Mouse (Mus musculus) left cerebral cortex, postnatal 36 days (tissue): ENCODE data around the gene S100a5. TPM values are rescaled to one million over a fixed set of nuclear protein-coding genes. Genes with fewer than 3 reads are reported as not detected.

Experiments used
- DNase-seq, 2 experiments: peaks; one replicate each; pipeline ENCODE4 v3.0.0; 2021 to 2022; ENCODE audit warnings: low spot score in 2 of 2, mixed read lengths in 1 of 2
- intact Hi-C: fragments of 180-260 bp; cut with DNase I; formaldehyde crosslinking; loops from one replicate; pipeline ENCODE4 v1.15.1; 2025
- total RNA-seq, 2 experiments: library from RNA; stranded (reverse); gene quantifications; 2 replicates each; pipeline ENCODE4 v1.2.3; 2021

The S100a5 gene
- total RNA-seq, 2 experiments from 2014 or later, result not detected

DNA sequence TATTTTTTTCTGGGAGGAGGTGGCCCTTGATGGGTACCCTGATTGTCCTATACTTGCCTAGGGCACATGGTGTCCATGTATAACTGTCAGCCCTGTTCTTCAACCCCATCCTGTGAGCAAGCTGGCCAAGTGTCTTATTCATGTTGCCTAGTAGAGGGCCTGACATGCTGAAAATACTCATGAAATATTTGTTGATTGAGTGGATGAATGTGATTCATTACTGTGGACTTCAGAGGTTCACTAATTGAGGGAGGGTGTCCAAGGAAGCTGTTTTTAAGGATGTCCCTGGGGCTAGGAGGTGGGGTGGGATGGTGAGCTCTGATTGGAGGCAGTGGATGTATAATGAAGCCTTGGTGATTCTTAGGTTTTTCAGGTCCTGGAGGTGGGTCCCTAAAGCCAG, 45.4 kb downstream of the S100a5 start, which contains the start of gene S100a7a:
Gene S100a7a, plus strand, starts transcription at position 301 of the 400 bp plus-strand sequence.
- intact Hi-C loops, result loop anchor here (2.0 to 5.0 kb wide), 3 partner anchors 36 to 159 kb away; partner anchors contain the start of genes S100a1 and S100a13

GRCm38 (mm10) chr3:90657405-90657804, 49.1 kb downstream of the S100a5 start:
- intact Hi-C loops, result no loop called here
- no peak for DNase-seq

More for the DNA sequence above, 45.4 kb downstream of the S100a5 start, which contains the start of gene S100a7a:
- DNase-seq, result no peak

DNA sequence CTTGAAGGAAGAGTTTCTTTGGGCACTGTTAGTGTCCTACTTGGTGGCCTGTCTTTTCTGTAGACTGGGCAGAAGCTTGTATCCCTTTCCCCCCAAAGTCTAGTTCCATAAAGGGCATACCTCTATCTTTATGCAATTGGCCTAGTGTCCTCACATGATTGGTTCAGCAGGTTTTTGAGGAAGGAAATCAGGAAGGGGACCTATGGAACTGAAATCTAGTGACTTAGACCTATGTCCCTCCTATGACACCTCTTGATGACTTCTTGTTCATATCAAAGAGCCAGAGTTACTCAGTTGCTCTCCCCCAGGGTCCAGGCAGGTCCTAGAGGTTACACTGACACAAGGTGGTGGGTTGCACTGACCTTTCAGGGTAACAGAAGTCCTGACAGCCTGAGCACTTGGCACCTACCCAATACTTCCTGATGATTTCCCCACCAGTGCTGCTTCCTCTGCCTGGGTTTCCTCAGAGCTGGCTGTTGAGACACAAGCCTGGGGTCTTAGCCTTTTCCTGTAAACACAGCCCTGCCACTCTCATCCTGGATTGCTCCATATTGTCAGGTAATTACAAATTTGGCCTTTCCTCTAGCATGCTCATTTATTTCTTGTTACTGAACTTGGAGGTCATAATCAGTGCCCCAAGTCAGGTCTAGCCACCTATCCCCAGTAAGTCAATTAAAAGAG, 51.2 kb downstream of the S100a5 start:
- DNase-seq, result no peak
- intact Hi-C loops, result no loop called here

Other genes starting within 250 kb of the S100a5 start
- gene Slc27a3, start 218.6 kb upstream of the S100a5 start, total RNA-seq, result 1 to 10 TPM; 4.8 to 6.2 TPM
- 10 to 100 TPM; 57.6 to 70.1 TPM for gene Ints3, start 174.9 kb upstream of the S100a5 start, total RNA-seq
- gene Npr1, start 142.7 kb upstream of the S100a5 start, total RNA-seq, result 1 to 10 TPM; 2.5 to 4.2 TPM
- 10 to 100 TPM; 73.5 to 82.2 TPM for gene Ilf2, start 132.4 kb upstream of the S100a5 start, total RNA-seq
- gene Snapin, start 117.5 kb upstream of the S100a5 start, total RNA-seq, result 10 to 100 TPM; 52.8 to 54.7 TPM
- 100 to 1,000 TPM; 160 to 168 TPM for gene Chtop, start 99.0 kb upstream of the S100a5 start, total RNA-seq
- 100 to 1,000 TPM; 118 to 137 TPM for gene S100a1, start 94.1 kb upstream of the S100a5 start, total RNA-seq
- gene S100a13, start 94.1 kb upstream of the S100a5 start, total RNA-seq, result 10 to 100 TPM; 20.9 to 21.8 TPM
- under 1 TPM; 0.34 to 0.44 TPM for gene S100a14, start 81.7 kb upstream of the S100a5 start, total RNA-seq
- 10 to 100 TPM; 79.4 to 89.8 TPM for gene S100a16, start 71.3 kb upstream of the S100a5 start, total RNA-seq
- 1 to 10 TPM in 1 of 2 experiments, under 1 TPM in 1; 0.88 to 1.4 TPM for gene S100a3, start 47.9 kb upstream of the S100a5 start, total RNA-seq
- not detected for gene S100a2, start 18.3 kb upstream of the S100a5 start, total RNA-seq
- gene Gm42674, start 6.6 kb upstream of the S100a5 start, total RNA-seq, result not detected
- gene S100a4, start 4.8 kb upstream of the S100a5 start, total RNA-seq, result 1 to 10 TPM; 3.7 to 4.0 TPM
- gene S100a6, start 4.4 kb downstream of the S100a5 start, total RNA-seq, result 10 to 100 TPM; 28.7 to 30.9 TPM
- under 1 TPM; 0.57 to 0.59 TPM for gene S100a7a, start 45.5 kb downstream of the S100a5 start, total RNA-seq
- 1 to 10 TPM in 1 of 2 experiments, not detected in 1; 1.5 TPM for gene S100a8, start 60.5 kb downstream of the S100a5 start, total RNA-seq
- gene S100a9, start 87.2 kb downstream of the S100a5 start, total RNA-seq, result not detected
- not detected for gene Pglyrp4, start 118.4 kb downstream of the S100a5 start, total RNA-seq
- gene Gm5849, start 169.4 kb downstream of the S100a5 start, total RNA-seq, result not detected